Mouse (Mus musculus): ENCODE measurements around the gene Pelo.

DNA sequence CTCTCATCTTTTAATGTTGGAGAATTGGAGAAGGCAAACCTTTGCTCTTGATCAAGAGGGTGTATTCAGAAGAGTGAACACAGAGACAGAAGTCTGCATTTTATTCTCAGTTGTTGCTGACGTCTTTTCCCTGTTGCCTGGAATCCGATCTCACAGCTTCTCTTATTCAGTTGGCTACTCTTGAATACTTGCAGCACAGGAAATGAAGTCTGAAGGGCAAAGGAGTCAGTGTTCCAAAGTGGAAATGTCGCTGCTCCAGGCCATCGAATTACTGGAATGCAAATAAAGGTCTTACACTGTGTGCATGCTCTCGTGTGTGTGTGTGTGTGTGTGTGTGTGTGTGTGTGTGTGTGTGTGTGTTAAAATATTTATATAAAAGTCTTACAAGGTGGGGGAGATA lies 42.4 kb upstream of the Pelo start:
- TF ChIP-seq POLR2A (IDR thresholded peaks at IDR 0.05; ENCODE audit: insufficient read length, low read depth) (no peak), MYOG (IDR thresholded peaks at IDR 0.05; ENCODE audit: control insufficient read depth in 1 of 3, insufficient read depth in 1 of 3, insufficient read length in 2 of 3, low read depth in 2 of 3) (no peak), TCF12 (IDR thresholded peaks at IDR 0.05; ENCODE audit: insufficient read depth, poor library complexity, severe bottlenecking) (no peak), USF1 (IDR thresholded peaks at IDR 0.05; ENCODE audit: low read depth) (no peak), SRF (IDR thresholded peaks at IDR 0.05; ENCODE audit: control insufficient read depth, insufficient read length, low read depth) (no peak), MYOD1 (IDR thresholded peaks at IDR 0.05; ENCODE audit: control insufficient read depth in 1 of 3, insufficient read length in 2 of 3, low read depth in 2 of 3) (no peak), MAX (IDR thresholded peaks at IDR 0.05; ENCODE audit: low read depth) (no peak), E2F4 (IDR thresholded peaks at IDR 0.05; ENCODE audit: insufficient read depth) (no peak), POLR2AphosphoS2 (IDR thresholded peaks at IDR 0.05; ENCODE audit: insufficient read length, low read depth) (no peak), TCF3 (IDR thresholded peaks at IDR 0.05; ENCODE audit: insufficient read length, low read depth) (no peak)
